Mouse (Mus musculus): ENCODE data around the gene Slc4a1.

DNA sequence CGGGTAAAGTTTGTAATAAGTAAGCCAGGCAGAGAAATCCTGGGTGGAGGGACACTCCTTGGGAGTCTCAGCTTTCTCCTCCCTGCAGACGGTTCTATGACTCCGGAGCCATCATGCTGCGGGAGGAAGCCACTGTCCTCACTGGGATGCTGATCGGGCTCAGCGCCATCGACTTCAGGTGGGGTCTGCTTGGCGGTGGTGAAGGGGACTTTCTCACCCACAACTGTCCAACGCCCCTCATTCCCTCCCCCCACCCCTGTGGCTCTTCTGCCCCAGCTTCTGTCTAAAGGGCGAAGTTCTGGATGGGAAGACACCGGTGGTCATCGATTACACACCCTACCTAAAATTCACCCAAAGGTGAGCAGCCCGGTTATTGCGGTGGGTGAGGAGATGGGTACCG, 33.1 kb upstream of the Slc4a1 start:
- no peak for TF ChIP-seq POLR2A (IDR thresholded peaks at IDR 0.05; ENCODE audit: low read depth, low read length)
- TF ChIP-seq CTCF (IDR thresholded peaks at IDR 0.05; ENCODE audit: borderline replicate concordance, insufficient read depth, low read length), result no peak

Data from embryonic fibroblast, embryonic 13.5 days (primary cell).